Mouse (Mus musculus): ENCODE data around the gene Slc7a15.

GRCm38 (mm10) chr12:8619827-8620677 lies 21.2 kb upstream of the Slc7a15 start:
- TF ChIP-seq TAL1 (conservative IDR thresholded peaks at IDR 0.05; ENCODE audit: low read depth, low read length), result no peak
- no peak for TF ChIP-seq CTCF (IDR thresholded peaks at IDR 0.05; ENCODE audit: low read depth, low read length)
- TF ChIP-seq GATA1 (IDR thresholded peaks at IDR 0.05; ENCODE audit: borderline replicate concordance, low read length), result no peak
- TF ChIP-seq POLR2AphosphoS5 (IDR thresholded peaks at IDR 0.05; ENCODE audit: insufficient replicate concordance, low read depth, low read length), result no peak

Data from G1E (cell line).